Mouse (Mus musculus) olfactory bulb, adult 2 months (tissue): Measurements from ENCODE around the gene Serpina1a. TPM values are rescaled to one million over a fixed set of nuclear protein-coding genes. Genes with fewer than 3 reads are reported as not detected.

ENCODE experiments used
- polyA plus RNA-seq: library from polyadenylated mRNA; stranded (reverse); fragments of >200 nt; gene quantifications from 2 replicates; pipeline ENCODE4 v1.2.4, GENCODE M21; 2012; ENCODE audit warnings: low replicate concordance; ENCODE audit not compliant: missing spikeins, insufficient read depth, insufficient read length

Gene Serpina1a
- polyA plus RNA-seq, 1 experiment = not detected

Other genes with a start within 250 kb of the Serpina1a start
- gene Serpina10, start 232.1 kb downstream of the Serpina1a start, polyA plus RNA-seq = not detected in 2 replicates
- not detected in 2 replicates for gene Serpina6, start 206.3 kb downstream of the Serpina1a start, polyA plus RNA-seq
- not detected in 2 replicates for gene Serpina16, start 187.4 kb downstream of the Serpina1a start, polyA plus RNA-seq
- gene Serpina1f, start 168.0 kb downstream of the Serpina1a start, polyA plus RNA-seq = not detected in 2 replicates
- not detected in 2 replicates for gene Serpina1d, start 90.0 kb downstream of the Serpina1a start, polyA plus RNA-seq
- gene Serpina1b, start 33.2 kb downstream of the Serpina1a start, polyA plus RNA-seq = not detected in 2 replicates
- not detected in 2 replicates for gene Serpina1c, start 41.3 kb upstream of the Serpina1a start, polyA plus RNA-seq
- not detected in 2 replicates for gene Serpina1e, start 95.4 kb upstream of the Serpina1a start, polyA plus RNA-seq
- not detected in 2 replicates for gene Serpina11, start 126.4 kb upstream of the Serpina1a start, polyA plus RNA-seq
- not detected in 2 replicates for gene Serpina9, start 150.2 kb upstream of the Serpina1a start, polyA plus RNA-seq
- not detected in 2 replicates for gene Serpina12, start 180.9 kb upstream of the Serpina1a start, polyA plus RNA-seq
- gene Serpina5, start 237.6 kb upstream of the Serpina1a start, polyA plus RNA-seq = not detected in 2 replicates
- gene Serpina3a, start 249.2 kb upstream of the Serpina1a start, polyA plus RNA-seq = not detected in 2 replicates